Mouse (Mus musculus) forebrain, embryonic 15.5 days (tissue): Measurements from ENCODE around the gene Slc22a3. TPM values are rescaled to one million over a fixed set of nuclear protein-coding genes. Genes with fewer than 3 reads are reported as not detected.
A peak's percentile ranks its signal among the peaks of the same experiment; 100 is the strongest.

Source experiments
- ATAC-seq: fragments of 200-750 bp; cut with Nextera tagmentation; replicated peaks from 2 replicates; pipeline ENCODE4 v1.8.0; 2017; ENCODE audit warnings: mild to moderate bottlenecking, moderate TSS enrichment, moderate library complexity
- H3K27ac ChIP-seq: fragments of 300-500 bp; sonication (generic); replicated peaks from 2 replicates; pipeline ENCODE4 v1.5.1; 2015; ENCODE audit warnings: mild to moderate bottlenecking, inconsistent platforms
- H3K27me3 ChIP-seq: fragments of 300-500 bp; sonication (generic); 2 replicates; pipeline ENCODE4 v1.6.1; 2015; ENCODE audit warnings: inconsistent platforms
- H3K36me3 ChIP-seq: fragments of 300-500 bp; sonication (generic); 2 replicates; pipeline ENCODE4 v1.6.1; 2015; ENCODE audit warnings: mild to moderate bottlenecking, inconsistent platforms
- H3K4me1 ChIP-seq: fragments of 300-500 bp; sonication (generic); 2 replicates; pipeline ENCODE4 v1.6.1; 2015; ENCODE audit warnings: inconsistent platforms
- H3K4me2 ChIP-seq: fragments of 300-500 bp; sonication (generic); replicated peaks from 2 replicates; pipeline ENCODE4 v1.6.1; 2015; ENCODE audit warnings: mild to moderate bottlenecking, inconsistent platforms
- H3K4me3 ChIP-seq: fragments of 300-500 bp; sonication (generic); 2 replicates; pipeline ENCODE4 v1.5.1; 2015; ENCODE audit warnings: mild to moderate bottlenecking, inconsistent platforms
- H3K9ac ChIP-seq: fragments of 300-500 bp; sonication (generic); replicated peaks from 2 replicates; pipeline ENCODE4 v1.6.1; 2015; ENCODE audit warnings: mild to moderate bottlenecking, inconsistent platforms
- H3K9me3 ChIP-seq: fragments of 300-500 bp; sonication (generic); 2 replicates; pipeline ENCODE4 v1.6.1; 2016; ENCODE audit warnings: inconsistent platforms
- WGBS: fragments of 180-500 bp; shearing (Covaris S2); methylation state at CpG from one replicate; pipeline ENCODE4 v1.1.7; 2015; ENCODE audit warnings: mixed read lengths; 5-methylcytosine and 5-hydroxymethylcytosine counted together
- polyA plus RNA-seq: library from polyadenylated mRNA; unstranded; fragments of >200 nt; fragmentation: Nextera tagmentation; extraction: Ambion mirVana; gene quantifications from 2 replicates; pipeline ENCODE4 v1.2.1, GENCODE M21; 2015

Gene Slc22a3
- 0.15 and 0.51 TPM in 2 replicates for polyA plus RNA-seq

DNA sequence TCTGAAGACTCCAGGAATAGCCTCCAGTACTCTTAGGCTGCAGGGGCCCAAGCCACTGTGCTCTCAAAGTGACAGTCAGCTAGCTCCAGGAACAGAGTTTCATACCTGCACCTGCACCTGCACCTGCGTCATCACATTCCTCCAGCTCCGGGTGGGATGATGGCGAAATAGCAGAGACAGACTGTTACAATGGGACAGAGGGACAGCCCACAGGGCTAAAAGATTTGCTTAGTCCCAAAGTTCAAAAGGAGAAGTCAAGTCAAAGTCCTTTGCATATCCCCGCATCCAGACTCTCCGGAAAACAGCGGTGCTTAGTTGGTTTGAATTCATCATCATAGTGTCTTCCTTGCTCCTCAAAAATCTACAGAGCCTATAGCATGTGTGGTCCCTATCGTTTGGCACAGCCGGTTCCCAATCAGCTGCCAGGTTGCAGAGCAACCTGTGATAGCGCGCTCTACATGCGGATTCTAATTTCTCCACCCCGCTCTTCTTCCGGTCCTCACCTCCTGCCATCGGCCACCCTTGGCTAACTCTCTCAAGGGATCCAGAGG lies at the start of gene Slc22a3:
Slc22a3 (minus strand) TSS at position 51 of the 551 bp plus-strand sequence.
- Histone ChIP-seq H3K27me3 (peaks cover 41% of the 10 kb centered on the region), H3K36me3 (no peaks in the 10 kb centered on the region), H3K4me3 (peak within 1 kb of the TSS; percentile 32), H3K4me1 (peaks cover 7% of the 10 kb centered on the region; the same call in 1 of the 2 replicates), H3K9me3 (no peaks in the 10 kb centered on the region), H3K9ac (no peak within 1 kb of the TSS), H3K27ac (no peak within 1 kb of the TSS), H3K4me2 (peak within 1 kb of the TSS; percentile 46)
- no peak for ATAC-seq
- WGBS: 13% methylated on average over 14 of the region's 14 CpGs

DNA sequence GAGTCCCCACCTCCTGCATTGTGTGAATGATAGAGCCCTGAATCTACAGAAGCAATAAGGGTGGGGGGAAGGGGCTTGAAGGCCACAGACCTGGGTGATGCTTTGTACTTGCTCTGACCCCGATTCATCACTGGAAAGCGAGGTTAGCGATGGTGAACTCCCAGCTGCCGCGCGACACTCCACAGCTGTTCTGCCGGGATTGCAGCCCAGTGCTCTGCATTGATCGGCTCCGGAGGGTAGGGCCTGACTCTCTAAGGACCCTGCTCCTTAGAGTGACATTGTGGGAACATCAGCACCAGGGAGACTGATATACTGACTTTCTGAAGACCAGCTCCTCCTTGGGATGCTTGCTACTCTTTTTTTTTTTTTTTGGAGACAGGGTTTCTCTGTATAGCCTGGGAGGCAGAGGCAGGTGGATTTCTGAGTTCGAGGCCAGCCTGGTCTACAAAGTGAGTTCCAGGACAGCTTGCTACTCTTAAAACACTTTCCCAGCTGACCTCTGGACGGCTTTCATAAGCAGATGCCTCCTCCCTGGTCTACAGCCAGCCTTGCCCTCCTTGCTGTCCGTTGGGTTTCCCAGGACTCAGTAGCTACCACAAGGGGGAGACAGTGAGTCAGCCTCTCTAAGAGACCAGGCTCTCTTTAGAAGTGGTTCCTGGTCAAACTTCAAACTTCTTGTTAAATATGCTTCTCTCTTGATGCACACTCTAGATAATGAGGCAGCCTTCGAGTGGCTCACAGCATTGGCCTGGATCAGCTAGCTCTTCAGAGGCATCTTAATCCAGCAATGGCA lies 27.0 kb upstream of the Slc22a3 start:
- Histone ChIP-seq H3K4me1 (no peaks in the 10 kb centered on the region), H3K27me3 (no peaks in the 10 kb centered on the region), H3K9ac (no peak overlapping the region), H3K9me3 (no peaks in the 10 kb centered on the region), H3K27ac (no peak overlapping the region), H3K4me2 (no peak overlapping the region), H3K4me3 (no peak overlapping the region), H3K36me3 (no peaks in the 10 kb centered on the region)
- no peak for ATAC-seq
- WGBS: 70% methylated on average over 13 of the region's 13 CpGs

DNA sequence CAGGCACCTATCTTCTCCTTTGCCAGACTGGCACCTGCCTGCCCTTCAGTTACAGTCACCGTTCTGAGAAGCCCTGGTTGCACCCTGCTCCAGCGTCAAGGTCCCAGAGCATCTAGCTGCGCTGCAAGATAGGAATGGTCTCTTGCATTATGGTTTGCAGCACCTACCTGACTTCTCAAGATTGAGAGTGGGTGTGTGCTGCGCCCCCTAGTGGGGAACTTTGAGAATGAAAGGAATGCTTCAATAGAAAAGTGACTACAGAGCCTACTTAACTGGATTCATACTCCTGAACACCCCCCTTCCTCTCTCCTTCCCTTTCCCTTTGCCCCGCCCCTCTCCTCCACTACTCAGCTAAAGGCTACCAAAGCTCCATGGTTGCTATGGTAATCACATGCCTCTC lies 24.6 kb upstream of the Slc22a3 start:
- WGBS: 29% methylated on average over 5 of the region's 5 CpGs
- Histone ChIP-seq H3K4me2 (no peak overlapping the region), H3K4me1 (no peaks in the 10 kb centered on the region), H3K4me3 (no peak overlapping the region), H3K9ac (no peak overlapping the region), H3K27me3 (no peaks in the 10 kb centered on the region), H3K9me3 (no peaks in the 10 kb centered on the region), H3K27ac (no peak overlapping the region), H3K36me3 (no peaks in the 10 kb centered on the region)
- no peak for ATAC-seq

DNA sequence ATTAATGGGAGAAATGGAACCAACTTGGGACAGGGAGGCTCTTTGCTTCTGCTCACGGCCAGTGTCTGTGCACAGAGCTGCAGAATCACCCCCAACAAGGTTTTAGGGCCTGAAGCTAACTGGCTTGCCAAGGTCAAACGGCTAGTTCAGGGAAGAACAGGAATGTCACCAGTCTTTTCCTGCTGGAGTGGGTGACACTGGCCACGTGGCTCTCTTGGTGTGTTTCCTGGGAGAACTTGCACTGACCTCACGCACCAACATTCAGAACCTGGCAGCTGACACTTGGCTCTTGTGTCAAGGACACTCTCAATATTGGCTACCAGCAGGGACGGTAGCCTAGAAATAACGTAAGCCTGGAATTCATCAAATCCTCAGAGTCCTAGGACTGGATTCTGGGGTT lies 22.6 kb upstream of the Slc22a3 start:
- Histone ChIP-seq H3K4me3 (no peak overlapping the region), H3K27ac (no peak overlapping the region), H3K4me1 (no peaks in the 10 kb centered on the region), H3K36me3 (no peaks in the 10 kb centered on the region), H3K4me2 (no peak overlapping the region), H3K9me3 (no peaks in the 10 kb centered on the region), H3K9ac (no peak overlapping the region), H3K27me3 (no peaks in the 10 kb centered on the region)
- no peak for ATAC-seq
- WGBS: 83% methylated on average over 6 of the region's 6 CpGs

DNA sequence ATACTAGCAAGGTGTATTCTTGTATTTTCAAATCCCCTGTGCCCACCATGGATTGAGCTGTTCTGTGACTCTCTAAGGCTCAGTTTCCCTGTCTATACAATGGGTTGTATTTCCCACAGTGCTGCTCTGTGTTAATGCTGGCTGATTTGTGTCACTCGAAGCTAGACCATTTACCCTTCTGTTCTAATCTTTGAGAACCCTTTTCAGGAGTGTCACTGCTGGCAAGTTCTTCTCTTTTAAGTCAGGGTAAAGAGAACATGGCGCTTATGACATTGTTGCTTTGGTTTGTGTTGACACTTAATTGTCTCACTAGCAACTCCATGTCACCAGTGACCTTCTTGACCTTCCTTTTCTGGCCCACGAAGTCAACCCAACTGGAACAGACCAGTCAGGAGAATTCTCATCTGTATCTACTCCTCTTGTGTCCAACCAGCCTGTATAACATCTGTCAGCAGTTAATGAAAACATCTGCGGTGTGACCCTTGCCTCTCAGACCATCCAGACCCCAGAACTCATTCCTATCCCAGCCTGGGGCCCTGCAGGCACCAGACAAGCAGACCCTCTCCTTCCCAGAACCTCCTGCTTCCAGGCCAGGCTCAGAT lies 22.0 kb upstream of the Slc22a3 start:
- Histone ChIP-seq H3K4me3 (no peak overlapping the region), H3K9ac (no peak overlapping the region), H3K36me3 (no peaks in the 10 kb centered on the region), H3K4me2 (no peak overlapping the region), H3K9me3 (no peaks in the 10 kb centered on the region), H3K4me1 (no peaks in the 10 kb centered on the region), H3K27ac (no peak overlapping the region), H3K27me3 (no peaks in the 10 kb centered on the region)
- ATAC-seq: no peak
- WGBS: 75% methylated on average over 4 of the region's 4 CpGs

GRCm38 (mm10) chr17:12519089-12519488 lies 11.6 kb upstream of the Slc22a3 start:
- no peaks in the 10 kb centered on the region for H3K9me3 ChIP-seq
- H3K4me1 ChIP-seq: no peaks in the 10 kb centered on the region
- no peak for ATAC-seq
- no peaks in the 10 kb centered on the region for H3K27me3 ChIP-seq
- WGBS: 72% methylated on average over 2 of the region's 2 CpGs
- H3K9ac ChIP-seq: no peak overlapping the region
- H3K27ac ChIP-seq: no peak overlapping the region
- no peak overlapping the region for H3K4me2 ChIP-seq
- H3K36me3 ChIP-seq: no peaks in the 10 kb centered on the region
- no peak overlapping the region for H3K4me3 ChIP-seq

- H3K27ac ChIP-seq: no peak overlapping the region
- no peak overlapping the region for H3K4me2 ChIP-seq
- H3K4me3 ChIP-seq: no peak overlapping the region
- ATAC-seq: no peak
- no peak overlapping the region for H3K9ac ChIP-seq
- H3K36me3 ChIP-seq: no peaks in the 10 kb centered on the region
- no peaks in the 10 kb centered on the region for H3K4me1 ChIP-seq
- WGBS: 88% methylated on average over 6 of the region's 6 CpGs
- no peaks in the 10 kb centered on the region for H3K27me3 ChIP-seq
- H3K9me3 ChIP-seq: no peaks in the 10 kb centered on the region
Observed at GRCm38 (mm10) chr17:12518194-12518593, 10.7 kb upstream of the Slc22a3 start.

GRCm38 (mm10) chr17:12513997-12514396 lies 6.5 kb upstream of the Slc22a3 start:
- Histone ChIP-seq H3K9me3 (no peaks in the 10 kb centered on the region), H3K27me3 (peaks cover 2% of the 10 kb centered on the region), H3K4me3 (no peak overlapping the region), H3K4me1 (no peaks in the 10 kb centered on the region), H3K9ac (no peak overlapping the region), H3K36me3 (no peaks in the 10 kb centered on the region), H3K27ac (no peak overlapping the region), H3K4me2 (no peak overlapping the region)
- WGBS: 85% methylated on average over 5 of the region's 5 CpGs
- ATAC-seq: no peak

DNA sequence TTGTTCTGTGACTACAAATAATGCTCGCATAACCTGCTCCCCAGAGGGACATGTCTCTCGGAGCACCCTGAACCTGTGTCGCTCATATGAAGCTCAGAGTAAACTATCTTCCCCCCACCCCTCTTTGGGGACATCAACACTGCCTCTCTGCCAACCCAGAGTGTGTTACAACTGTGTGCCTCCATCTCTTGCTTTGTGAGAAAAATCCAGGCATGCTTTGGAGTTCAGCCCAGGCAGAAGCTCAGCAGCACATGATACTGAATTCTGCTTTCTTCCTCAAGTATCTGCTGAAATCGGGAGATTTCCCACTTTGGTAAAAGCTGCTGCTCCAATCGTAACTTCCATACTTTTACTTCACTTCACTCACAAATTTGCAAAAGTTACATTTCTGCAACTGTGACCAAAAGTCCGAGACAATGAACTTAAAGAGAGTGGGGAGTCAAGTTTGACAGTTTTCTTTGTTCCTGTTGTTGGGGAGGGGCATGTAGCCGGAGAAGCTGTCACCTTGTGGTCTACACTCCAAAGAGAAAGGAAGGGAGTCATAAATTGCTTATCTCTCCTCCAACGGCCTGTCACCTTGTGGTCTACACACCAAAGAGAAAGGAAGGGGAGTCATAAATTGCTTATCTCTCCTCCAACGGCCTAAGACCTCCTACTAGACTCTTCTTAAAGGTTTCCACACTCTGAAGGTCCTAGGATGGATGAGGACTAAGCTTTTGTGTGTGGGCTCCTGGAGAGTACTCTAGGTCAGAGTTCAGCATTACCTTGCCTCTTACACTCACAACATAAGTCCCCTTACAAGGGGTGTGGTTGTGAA lies 5.8 kb upstream of the Slc22a3 start:
- no peak overlapping the region for H3K9ac ChIP-seq
- no peak overlapping the region for H3K4me2 ChIP-seq
- 83% methylated on average over 9 of the region's 9 CpGs for WGBS
- no peak overlapping the region for H3K4me3 ChIP-seq
- H3K9me3 ChIP-seq: no peaks in the 10 kb centered on the region
- peaks cover 8% of the 10 kb centered on the region for H3K27me3 ChIP-seq
- no peaks in the 10 kb centered on the region for H3K36me3 ChIP-seq
- ATAC-seq: no peak
- no peaks in the 10 kb centered on the region for H3K4me1 ChIP-seq
- no peak overlapping the region for H3K27ac ChIP-seq

- Histone ChIP-seq H3K9me3 (no peaks in the 10 kb centered on the region), H3K36me3 (no peaks in the 10 kb centered on the region), H3K4me1 (peaks cover 7% of the 10 kb centered on the region; the same call in 1 of the 2 replicates), H3K27ac (no peak overlapping the region), H3K4me2 (no peak overlapping the region), H3K9ac (no peak overlapping the region), H3K4me3 (no peak overlapping the region), H3K27me3 (peaks cover 30% of the 10 kb centered on the region)
- 92% methylated on average over 3 of the region's 3 CpGs for WGBS
- ATAC-seq: no peak
Observed at GRCm38 (mm10) chr17:12511193-12511592, 3.7 kb upstream of the Slc22a3 start.

DNA sequence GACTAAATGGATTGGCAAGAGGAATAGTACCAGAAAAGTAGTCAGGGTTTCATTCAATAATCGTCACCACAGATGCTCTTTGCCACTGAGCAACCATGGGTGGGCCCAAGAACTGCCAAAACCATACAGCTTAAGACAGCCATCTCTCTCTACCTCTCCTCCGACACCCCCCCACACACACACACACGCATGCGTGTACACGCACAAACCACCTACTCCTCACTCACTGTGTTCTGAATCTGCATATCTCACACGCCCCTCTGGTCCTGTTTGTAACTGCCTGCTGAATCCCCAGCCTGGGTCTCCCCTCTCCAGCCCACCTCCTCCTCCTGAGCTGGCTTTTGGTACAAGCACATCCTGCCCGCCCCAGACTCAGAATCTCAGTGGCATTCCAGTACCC lies 872 bp upstream of the Slc22a3 start:
- Histone ChIP-seq H3K27me3 (peaks cover 41% of the 10 kb centered on the region), H3K9ac (no peak overlapping the region), H3K4me1 (peaks cover 7% of the 10 kb centered on the region; the same call in 1 of the 2 replicates), H3K4me3 (no peak overlapping the region), H3K4me2 (no peak overlapping the region), H3K36me3 (no peaks in the 10 kb centered on the region), H3K9me3 (no peaks in the 10 kb centered on the region), H3K27ac (no peak overlapping the region)
- WGBS: 22% methylated on average over 7 of the region's 7 CpGs
- no peak for ATAC-seq
